Mouse (Mus musculus) lung, postnatal 14 days (tissue): ENCODE results near the gene Idua.

Source experiments
- DNase-seq: peaks from one replicate; pipeline ENCODE4 v3.0.0; 2021

The Idua gene

GRCm38 (mm10) chr5:108691152-108691551, 31.0 kb downstream of the Idua start:
- DNase-seq: peak; percentile 14

- DNase-seq: peak; percentile 77
Measured at GRCm38 (mm10) chr5:108692271-108692670, 32.1 kb downstream of the Idua start, which contains the start of gene Fgfrl1. Gene Fgfrl1, plus strand, starts transcription at chr5:108692382.

- DNase-seq: peak; percentile 87
Measured at GRCm38 (mm10) chr5:108693872-108694288, 33.7 kb downstream of the Idua start.

GRCm38 (mm10) chr5:108694352-108695261, 34.5 kb downstream of the Idua start:
- peak; percentile 32 for DNase-seq

- no peak for DNase-seq
Measured at GRCm38 (mm10) chr5:108695861-108696260, 35.7 kb downstream of the Idua start.

- no peak for DNase-seq
Measured at GRCm38 (mm10) chr5:108696542-108696941, 36.4 kb downstream of the Idua start.

GRCm38 (mm10) chr5:108697341-108697753, 37.2 kb downstream of the Idua start:
- no peak for DNase-seq

- no peak for DNase-seq
Measured at GRCm38 (mm10) chr5:108700346-108700745, 40.2 kb downstream of the Idua start.

GRCm38 (mm10) chr5:108701341-108702021, 41.4 kb downstream of the Idua start:
- DNase-seq: no peak

- DNase-seq: no peak
Measured at GRCm38 (mm10) chr5:108703754-108704626, 43.9 kb downstream of the Idua start.

- no peak for DNase-seq
Measured at GRCm38 (mm10) chr5:108707758-108708157, 47.6 kb downstream of the Idua start.

- no peak for DNase-seq
Measured at GRCm38 (mm10) chr5:108708419-108708818, 48.3 kb downstream of the Idua start.

- DNase-seq: no peak
Measured at GRCm38 (mm10) chr5:108708981-108709731, 49.0 kb downstream of the Idua start.

GRCm38 (mm10) chr5:108711968-108712367, 51.8 kb downstream of the Idua start:
- DNase-seq: no peak

- DNase-seq: no peak
Measured at GRCm38 (mm10) chr5:108713096-108713495, 53.0 kb downstream of the Idua start.

- no peak for DNase-seq
Measured at GRCm38 (mm10) chr5:108713691-108714090, 53.6 kb downstream of the Idua start.

GRCm38 (mm10) chr5:108714149-108714548, 54.0 kb downstream of the Idua start:
- peak; percentile 43 for DNase-seq

GRCm38 (mm10) chr5:108715974-108716373, 55.8 kb downstream of the Idua start:
- no peak for DNase-seq

- DNase-seq: no peak
Measured at GRCm38 (mm10) chr5:108718051-108718450, 57.9 kb downstream of the Idua start.

GRCm38 (mm10) chr5:108719761-108720160, 59.6 kb downstream of the Idua start:
- no peak for DNase-seq

GRCm38 (mm10) chr5:108724006-108724405, 63.9 kb downstream of the Idua start:
- DNase-seq: no peak
